Mouse (Mus musculus): ENCODE measurements around the gene Efl1. TPM values are rescaled to one million over a fixed set of nuclear protein-coding genes. Genes with fewer than 3 reads are reported as not detected.

Gene Efl1
- total RNA-seq, 2 experiments from 2014 or later, result 9.8 to 10.5 TPM

DNA sequence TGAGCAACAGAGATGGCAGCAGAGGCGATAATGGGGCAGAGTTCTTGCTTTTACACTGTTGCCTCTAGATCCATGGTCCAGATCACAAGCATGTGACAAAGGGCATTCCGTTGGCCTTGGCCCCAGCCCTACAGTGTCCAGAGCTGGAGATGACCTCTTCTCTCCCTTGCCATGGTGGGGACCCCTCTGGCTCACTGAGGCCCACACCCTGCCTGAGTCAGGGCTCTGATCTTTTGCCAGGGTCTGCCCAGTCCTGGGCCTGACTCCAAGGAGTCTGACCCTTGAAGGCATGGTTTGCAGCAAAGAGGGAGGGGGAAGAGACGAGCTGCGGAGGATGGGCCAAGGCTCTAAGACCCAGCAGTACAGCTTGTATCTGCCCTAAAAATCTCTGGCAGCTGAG is 159.8 kb downstream of the Efl1 start:
- intact Hi-C loops (cut with DNase I), result no loop called here
- no peak for DNase-seq

- intact Hi-C loops (cut with DNase I), result no loop called here
Observed at GRCm38 (mm10) chr7:82809126-82809525, 160.7 kb downstream of the Efl1 start.

GRCm38 (mm10) chr7:82810799-82811139 is 162.4 kb downstream of the Efl1 start:
- no peak for DNase-seq
- intact Hi-C loops (cut with DNase I), result no loop called here

More at GRCm38 (mm10) chr7:82809126-82809525, 160.7 kb downstream of the Efl1 start:
- DNase-seq, result no peak

DNA sequence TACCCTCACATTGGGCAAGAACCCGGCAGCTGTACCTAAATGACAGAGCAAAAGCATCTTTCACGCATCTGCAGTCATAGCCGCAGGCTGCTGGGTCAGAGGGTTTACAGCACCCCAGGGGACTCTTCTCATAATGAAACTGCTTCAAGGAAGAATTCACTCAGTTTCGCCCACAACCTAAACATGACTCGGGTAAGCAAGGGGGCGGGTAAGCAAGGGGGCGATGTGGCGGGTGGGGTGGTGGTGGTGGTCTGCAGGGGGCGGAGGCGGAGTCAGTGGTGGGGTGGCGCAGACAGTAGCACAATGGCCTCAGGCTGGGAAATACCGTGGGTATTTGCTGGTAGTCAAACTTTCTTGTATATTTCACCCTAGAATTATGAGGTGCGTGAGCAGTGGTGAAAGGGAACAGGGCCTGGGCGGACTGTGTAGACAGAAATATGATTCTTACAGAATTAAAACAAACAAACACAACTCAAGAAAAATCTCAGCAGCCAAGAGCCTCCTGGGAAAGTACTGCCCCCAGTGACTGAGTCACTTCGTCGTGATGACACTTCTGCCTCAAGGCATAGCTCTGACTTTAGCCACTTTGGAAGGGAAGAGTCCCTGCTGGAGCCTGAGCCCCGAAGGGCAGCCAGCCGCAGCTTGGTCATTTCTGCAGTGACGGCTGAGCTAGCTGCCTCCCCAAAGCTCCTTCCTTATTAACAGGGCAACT is 162.9 kb downstream of the Efl1 start:
- intact Hi-C loops (cut with DNase I), result no loop called here
- DNase-seq, result no peak

- intact Hi-C loops (cut with DNase I), result no loop called here
- no peak for DNase-seq
Observed at GRCm38 (mm10) chr7:82812186-82813155, 164.1 kb downstream of the Efl1 start.

GRCm38 (mm10) chr7:82819541-82819940 is 171.1 kb downstream of the Efl1 start:
- intact Hi-C loops (cut with DNase I), result no loop called here
- DNase-seq, result no peak

GRCm38 (mm10) chr7:82820661-82821060 is 172.2 kb downstream of the Efl1 start:
- intact Hi-C loops (cut with DNase I), result no loop called here
- no peak for DNase-seq

- intact Hi-C loops (cut with DNase I), result no loop called here
- DNase-seq, result no peak
Observed at GRCm38 (mm10) chr7:82821501-82821900, 173.1 kb downstream of the Efl1 start.

DNA sequence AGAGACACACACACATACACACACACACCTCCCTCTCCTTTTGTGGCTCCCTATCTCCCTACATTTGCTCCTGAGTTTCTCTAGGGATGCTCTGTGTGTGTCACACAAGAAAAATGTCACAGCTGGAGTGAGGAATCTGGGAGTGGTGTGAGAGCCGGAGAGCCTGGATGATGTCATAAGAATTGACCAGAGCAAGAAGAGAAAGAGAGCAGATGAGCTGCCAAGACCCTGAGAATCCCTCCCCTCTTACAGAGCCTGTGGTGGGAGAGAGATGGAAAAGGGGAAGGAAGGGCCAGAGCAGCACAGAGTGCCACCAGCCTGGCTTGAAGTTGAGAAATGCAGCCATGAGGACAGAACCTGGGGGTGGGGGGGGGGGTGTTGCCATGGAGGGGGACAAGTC is 174.1 kb downstream of the Efl1 start:
- intact Hi-C loops (cut with DNase I), result no loop called here

More for the DNA sequence above, 174.1 kb downstream of the Efl1 start:
- no peak for DNase-seq

Other genes with a start within 250 kb of the Efl1 start
- gene Saxo2, start 86 bp upstream of the Efl1 start, total RNA-seq (2021), result 1 to 10 TPM; 1.2 to 2.7 TPM
- gene Mex3b, start 218.7 kb downstream of the Efl1 start, total RNA-seq (2021), result 1 to 10 TPM; 1.9 to 2.2 TPM